Mouse (Mus musculus): ENCODE data around the gene Med20.
"Not testable (repeated sequence)": the region's sequence is repeated elsewhere in the genome, so short reads cannot be mapped to it uniquely, and the experiment has no call there.

Med20 gene

GRCm38 (mm10) chr17:47625088-47625487, 13.7 kb downstream of the Med20 start:
- in situ Hi-C loops (cut with MboI, MseI): no loop called here

- in situ Hi-C loops (cut with MboI, MseI): no loop called here
These were observed 14.6 kb downstream of the Med20 start for GRCm38 (mm10) chr17:47626031-47626430.

GRCm38 (mm10) chr17:47627791-47628190, 16.4 kb downstream of the Med20 start:
- in situ Hi-C loops (cut with MboI, MseI): no loop called here

- in situ Hi-C loops (cut with MboI, MseI): no loop called here
These were observed 17.7 kb downstream of the Med20 start for GRCm38 (mm10) chr17:47628851-47629676.

- in situ Hi-C loops (cut with MboI, MseI): no loop called here
These were observed 18.6 kb downstream of the Med20 start for GRCm38 (mm10) chr17:47629717-47630677.

GRCm38 (mm10) chr17:47630678-47631065, 19.3 kb downstream of the Med20 start, which contains the start of gene Usp49:
Gene Usp49 (plus strand): TSS chr17:47630690.
- in situ Hi-C loops (cut with MboI, MseI): no loop called here

- in situ Hi-C loops (cut with MboI, MseI): no loop called here
These were observed 20.9 kb downstream of the Med20 start for GRCm38 (mm10) chr17:47632181-47632840.

- in situ Hi-C loops (cut with MboI, MseI): no loop called here
These were observed 22.8 kb downstream of the Med20 start for GRCm38 (mm10) chr17:47633999-47634770.

- in situ Hi-C loops (cut with MboI, MseI): no loop called here
These were observed 31.6 kb downstream of the Med20 start for GRCm38 (mm10) chr17:47642992-47643391.

GRCm38 (mm10) chr17:47646683-47647082, 35.3 kb downstream of the Med20 start:
- in situ Hi-C loops (cut with MboI, MseI): no loop called here

- in situ Hi-C loops (cut with MboI, MseI): no loop called here
These were observed 37.6 kb downstream of the Med20 start for GRCm38 (mm10) chr17:47648966-47649365.

- in situ Hi-C loops (cut with MboI, MseI): no loop called here
These were observed 40.6 kb downstream of the Med20 start for GRCm38 (mm10) chr17:47651953-47652352.

- in situ Hi-C loops (cut with MboI, MseI): not testable (repeated sequence)
These were observed 43.0 kb downstream of the Med20 start for GRCm38 (mm10) chr17:47654346-47654745.

GRCm38 (mm10) chr17:47655697-47656096, 44.3 kb downstream of the Med20 start:
- in situ Hi-C loops (cut with MboI, MseI): no loop called here

- in situ Hi-C loops (cut with MboI, MseI): no loop called here
These were observed 46.5 kb downstream of the Med20 start for GRCm38 (mm10) chr17:47657901-47658300.

- in situ Hi-C loops (cut with MboI, MseI): no loop called here
These were observed 47.4 kb downstream of the Med20 start for GRCm38 (mm10) chr17:47658741-47659243.

GRCm38 (mm10) chr17:47663009-47663713, 51.8 kb downstream of the Med20 start:
- in situ Hi-C loops (cut with MboI, MseI): no loop called here

GRCm38 (mm10) chr17:47664474-47664873, 53.1 kb downstream of the Med20 start:
- in situ Hi-C loops (cut with MboI, MseI): no loop called here

GRCm38 (mm10) chr17:47669166-47669565, 57.8 kb downstream of the Med20 start:
- in situ Hi-C loops (cut with MboI, MseI): no loop called here

- in situ Hi-C loops (cut with MboI, MseI): no loop called here
These were observed 60.6 kb downstream of the Med20 start for GRCm38 (mm10) chr17:47671988-47672310.

All from regulatory T cell (primary cell).